Mouse (Mus musculus): ENCODE results near the gene Tmem177. TPM values are rescaled to one million over a fixed set of nuclear protein-coding genes. Genes with fewer than 3 reads are reported as not detected.

Tmem177 gene
- 9.5 and 10.6 TPM in 2 replicates for polyA plus RNA-seq (2014; fragmentation: Nextera tagmentation; extraction: Ambion mirVana)

GRCm38 (mm10) chr1:119912953-119913814 is at the start of gene Tmem177:
Tmem177 (minus strand) TSS chr1:119913208.
- Histone ChIP-seq H3K9ac (ENCODE audit: low read length) (peak within 1 kb of the TSS; percentile 68), H3K27ac (ENCODE audit: low read depth, low read length) (no peak within 1 kb of the TSS), H3K36me3 (ENCODE audit: control insufficient read depth, insufficient read depth, low read length) (no peaks in the 10 kb centered on the region), H3K9me3 (ENCODE audit: control insufficient read depth, low read length) (no peaks in the 10 kb centered on the region), H3K4me3 (ENCODE audit: low read depth, low read length) (peak within 1 kb of the TSS; percentile 48), H3K4me1 (replicated peaks; ENCODE audit: control insufficient read depth, insufficient read depth, low read length) (no peaks in the 10 kb centered on the region), H3K4me2 (ENCODE audit: low read depth, low read length, severe bottlenecking) (peak within 1 kb of the TSS; percentile 70), H3K27me3 (ENCODE audit: control insufficient read depth, insufficient read depth, low read length) (no peaks in the 10 kb centered on the region)
- peak; percentile 98 for ATAC-seq (replicated peaks; ENCODE audit: low FRiP score)
- peak; percentile 96 for DNase-seq (ENCODE audit: low spot score)
- WGBS: 13% methylated on average over 42 of the region's 42 CpGs

- no peaks in the 10 kb centered on the region for H3K36me3 ChIP-seq (ENCODE audit: control insufficient read depth, insufficient read depth, low read length)
- no peak for DNase-seq (ENCODE audit: low spot score)
- H3K27ac ChIP-seq (ENCODE audit: low read depth, low read length): no peak overlapping the region
- H3K4me3 ChIP-seq (ENCODE audit: low read depth, low read length): no peak overlapping the region
- H3K4me1 ChIP-seq (replicated peaks; ENCODE audit: control insufficient read depth, insufficient read depth, low read length): no peaks in the 10 kb centered on the region
- H3K4me2 ChIP-seq (ENCODE audit: low read depth, low read length, severe bottlenecking): no peak overlapping the region
- H3K27me3 ChIP-seq (ENCODE audit: control insufficient read depth, insufficient read depth, low read length): no peaks in the 10 kb centered on the region
- no peak overlapping the region for H3K9ac ChIP-seq (ENCODE audit: low read length)
- no peaks in the 10 kb centered on the region for H3K9me3 ChIP-seq (ENCODE audit: control insufficient read depth, low read length)
- no peak for ATAC-seq (replicated peaks; ENCODE audit: low FRiP score)
- WGBS: 75% methylated on average over 7 of the region's 7 CpGs
Measured at GRCm38 (mm10) chr1:119959920-119960319, 46.9 kb upstream of the Tmem177 start.

DNA sequence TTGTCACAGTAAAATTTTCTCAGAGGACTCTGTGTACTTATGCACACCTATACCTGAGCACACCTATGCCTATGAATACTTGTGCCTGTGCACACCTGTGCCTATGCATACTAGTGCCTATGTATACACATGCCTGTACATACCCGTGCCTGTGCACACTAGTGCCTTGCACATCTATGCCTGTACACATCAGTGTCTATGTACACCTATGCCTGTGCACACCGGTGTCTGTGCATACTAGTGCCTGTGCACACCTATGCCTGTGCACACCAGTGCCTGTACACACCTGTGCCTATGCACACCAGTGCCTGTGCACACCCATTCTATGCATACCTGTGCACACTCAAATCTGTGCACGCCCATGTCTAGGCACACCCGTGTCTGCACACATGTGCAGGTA is 46.5 kb upstream of the Tmem177 start:
- DNase-seq (ENCODE audit: low spot score): no peak
- Histone ChIP-seq H3K4me2 (ENCODE audit: low read depth, low read length, severe bottlenecking) (no peak overlapping the region), H3K4me3 (ENCODE audit: low read depth, low read length) (no peak overlapping the region), H3K9ac (ENCODE audit: low read length) (no peak overlapping the region), H3K9me3 (ENCODE audit: control insufficient read depth, low read length) (no peaks in the 10 kb centered on the region), H3K4me1 (replicated peaks; ENCODE audit: control insufficient read depth, insufficient read depth, low read length) (no peaks in the 10 kb centered on the region), H3K27me3 (ENCODE audit: control insufficient read depth, insufficient read depth, low read length) (no peaks in the 10 kb centered on the region), H3K27ac (ENCODE audit: low read depth, low read length) (no peak overlapping the region), H3K36me3 (ENCODE audit: control insufficient read depth, insufficient read depth, low read length) (no peaks in the 10 kb centered on the region)
- 88% methylated on average over 4 of the region's 4 CpGs for WGBS
- no peak for ATAC-seq (replicated peaks; ENCODE audit: low FRiP score)

- H3K4me1 ChIP-seq (replicated peaks; ENCODE audit: control insufficient read depth, insufficient read depth, low read length): no peaks in the 10 kb centered on the region
- ATAC-seq (replicated peaks; ENCODE audit: low FRiP score): no peak
- H3K4me2 ChIP-seq (ENCODE audit: low read depth, low read length, severe bottlenecking): no peak overlapping the region
- H3K27ac ChIP-seq (ENCODE audit: low read depth, low read length): no peak overlapping the region
- H3K36me3 ChIP-seq (ENCODE audit: control insufficient read depth, insufficient read depth, low read length): no peaks in the 10 kb centered on the region
- no peak overlapping the region for H3K9ac ChIP-seq (ENCODE audit: low read length)
- WGBS: 78% methylated on average over 9 of the region's 9 CpGs
- DNase-seq (ENCODE audit: low spot score): no peak
- no peaks in the 10 kb centered on the region for H3K27me3 ChIP-seq (ENCODE audit: control insufficient read depth, insufficient read depth, low read length)
- H3K4me3 ChIP-seq (ENCODE audit: low read depth, low read length): no peak overlapping the region
- no peaks in the 10 kb centered on the region for H3K9me3 ChIP-seq (ENCODE audit: control insufficient read depth, low read length)
Measured at GRCm38 (mm10) chr1:119957716-119958222, 44.8 kb upstream of the Tmem177 start.

DNA sequence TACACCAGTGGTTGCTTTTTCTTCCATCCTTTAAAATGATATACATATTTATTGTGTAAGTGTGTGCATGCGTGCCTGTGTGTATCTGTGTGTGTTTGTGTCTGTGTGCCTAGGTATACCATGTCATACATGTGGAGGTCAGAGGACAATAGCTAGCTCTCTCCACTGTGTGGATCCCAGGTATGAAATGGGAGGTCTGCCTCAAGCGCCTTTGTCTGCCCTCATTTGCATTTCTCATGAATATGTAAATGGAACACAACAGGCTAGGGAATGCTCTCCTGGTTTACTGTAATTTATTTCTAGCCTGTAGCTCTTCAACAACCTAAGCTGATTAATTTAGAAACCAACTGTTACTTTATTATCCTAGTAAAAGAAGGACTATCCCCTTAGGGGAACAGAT is 41.7 kb upstream of the Tmem177 start:
- 77% methylated on average over 2 of the region's 2 CpGs for WGBS
- no peak for DNase-seq (ENCODE audit: low spot score)
- H3K27ac ChIP-seq (ENCODE audit: low read depth, low read length): no peak overlapping the region
- H3K4me3 ChIP-seq (ENCODE audit: low read depth, low read length): no peak overlapping the region
- no peak for ATAC-seq (replicated peaks; ENCODE audit: low FRiP score)
- H3K9me3 ChIP-seq (ENCODE audit: control insufficient read depth, low read length): no peaks in the 10 kb centered on the region
- H3K4me2 ChIP-seq (ENCODE audit: low read depth, low read length, severe bottlenecking): no peak overlapping the region
- H3K9ac ChIP-seq (ENCODE audit: low read length): no peak overlapping the region
- H3K27me3 ChIP-seq (ENCODE audit: control insufficient read depth, insufficient read depth, low read length): no peaks in the 10 kb centered on the region
- H3K4me1 ChIP-seq (replicated peaks; ENCODE audit: control insufficient read depth, insufficient read depth, low read length): no peaks in the 10 kb centered on the region
- H3K36me3 ChIP-seq (ENCODE audit: control insufficient read depth, insufficient read depth, low read length): no peaks in the 10 kb centered on the region

DNA sequence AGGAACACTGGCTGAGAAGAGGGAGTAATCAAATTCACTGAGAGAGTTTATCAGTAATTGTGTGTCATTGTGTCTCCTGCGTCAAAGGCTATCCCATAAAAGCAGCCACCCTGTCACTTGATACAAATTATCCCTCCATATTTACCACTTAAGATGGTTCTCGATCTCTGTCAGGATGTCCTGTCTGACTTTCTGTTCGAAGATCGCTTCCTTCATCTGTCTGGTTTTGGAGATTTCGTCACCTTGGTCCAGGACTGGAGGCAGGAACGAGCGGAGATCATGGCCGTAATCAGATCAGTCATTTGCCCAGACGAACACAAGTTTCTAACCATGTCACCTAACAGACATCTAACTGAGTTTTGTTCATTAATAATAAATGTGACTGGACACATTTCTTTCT is 40.4 kb upstream of the Tmem177 start:
- DNase-seq (ENCODE audit: low spot score): no peak

DNA sequence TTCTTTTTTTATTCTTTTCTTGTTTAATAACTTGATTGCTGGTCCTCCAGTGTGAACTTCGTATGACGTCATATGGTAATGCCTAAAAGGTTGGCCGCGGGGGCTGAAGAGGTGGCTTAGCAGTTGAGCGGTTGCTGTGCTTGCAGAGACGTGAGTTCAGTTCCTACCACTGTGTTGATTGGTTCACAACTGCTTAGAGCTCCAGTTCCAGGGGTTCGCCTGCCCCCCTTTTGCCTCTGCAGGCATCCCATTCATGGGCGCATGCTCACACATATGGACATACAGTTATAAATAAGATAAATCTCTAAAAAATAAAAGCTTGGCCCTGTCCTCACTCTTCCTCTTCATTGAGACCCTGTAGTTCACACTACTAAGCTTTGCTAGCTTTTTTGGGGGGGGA is 37.1 kb upstream of the Tmem177 start:
- H3K4me2 ChIP-seq (ENCODE audit: low read depth, low read length, severe bottlenecking): no peak overlapping the region
- WGBS: 95% methylated on average over 8 of the region's 8 CpGs
- no peaks in the 10 kb centered on the region for H3K27me3 ChIP-seq (ENCODE audit: control insufficient read depth, insufficient read depth, low read length)
- H3K36me3 ChIP-seq (ENCODE audit: control insufficient read depth, insufficient read depth, low read length): no peaks in the 10 kb centered on the region
- H3K27ac ChIP-seq (ENCODE audit: low read depth, low read length): no peak overlapping the region
- H3K9me3 ChIP-seq (ENCODE audit: control insufficient read depth, low read length): no peaks in the 10 kb centered on the region
- no peaks in the 10 kb centered on the region for H3K4me1 ChIP-seq (replicated peaks; ENCODE audit: control insufficient read depth, insufficient read depth, low read length)
- no peak for ATAC-seq (replicated peaks; ENCODE audit: low FRiP score)
- no peak overlapping the region for H3K9ac ChIP-seq (ENCODE audit: low read length)
- no peak overlapping the region for H3K4me3 ChIP-seq (ENCODE audit: low read depth, low read length)
- DNase-seq (ENCODE audit: low spot score): no peak

More for the DNA sequence above, 40.4 kb upstream of the Tmem177 start:
- Histone ChIP-seq H3K9ac (ENCODE audit: low read length) (no peak overlapping the region), H3K27me3 (ENCODE audit: control insufficient read depth, insufficient read depth, low read length) (no peaks in the 10 kb centered on the region), H3K4me3 (ENCODE audit: low read depth, low read length) (no peak overlapping the region), H3K9me3 (ENCODE audit: control insufficient read depth, low read length) (no peaks in the 10 kb centered on the region), H3K27ac (ENCODE audit: low read depth, low read length) (no peak overlapping the region), H3K4me1 (replicated peaks; ENCODE audit: control insufficient read depth, insufficient read depth, low read length) (no peaks in the 10 kb centered on the region), H3K4me2 (ENCODE audit: low read depth, low read length, severe bottlenecking) (no peak overlapping the region), H3K36me3 (ENCODE audit: control insufficient read depth, insufficient read depth, low read length) (no peaks in the 10 kb centered on the region)
- ATAC-seq (replicated peaks; ENCODE audit: low FRiP score): no peak
- 92% methylated on average over 9 of the region's 9 CpGs for WGBS

GRCm38 (mm10) chr1:119936861-119937260 is 23.9 kb upstream of the Tmem177 start:
- WGBS: 29% methylated on average over 7 of the region's 7 CpGs
- Histone ChIP-seq H3K9me3 (ENCODE audit: control insufficient read depth, low read length) (no peaks in the 10 kb centered on the region), H3K9ac (ENCODE audit: low read length) (no peak overlapping the region), H3K27ac (ENCODE audit: low read depth, low read length) (no peak overlapping the region), H3K4me1 (replicated peaks; ENCODE audit: control insufficient read depth, insufficient read depth, low read length) (no peaks in the 10 kb centered on the region), H3K4me2 (ENCODE audit: low read depth, low read length, severe bottlenecking) (no peak overlapping the region), H3K4me3 (ENCODE audit: low read depth, low read length) (no peak overlapping the region), H3K27me3 (ENCODE audit: control insufficient read depth, insufficient read depth, low read length) (no peaks in the 10 kb centered on the region), H3K36me3 (ENCODE audit: control insufficient read depth, insufficient read depth, low read length) (no peaks in the 10 kb centered on the region)
- DNase-seq (ENCODE audit: low spot score) (no peak), ATAC-seq (replicated peaks; ENCODE audit: low FRiP score) (no peak)
